Mouse (Mus musculus) kidney, adult 8-10 months (tissue): ENCODE measurements around the gene Per2.
"Not testable (repeated sequence)": the region's sequence is repeated elsewhere in the genome, so short reads cannot be mapped to it uniquely, and the experiment has no call there.

Experiments
- DNase-seq, 2 experiments: peaks; one replicate each; pipeline ENCODE4 v3.0.0; 2022

Per2 gene

DNA sequence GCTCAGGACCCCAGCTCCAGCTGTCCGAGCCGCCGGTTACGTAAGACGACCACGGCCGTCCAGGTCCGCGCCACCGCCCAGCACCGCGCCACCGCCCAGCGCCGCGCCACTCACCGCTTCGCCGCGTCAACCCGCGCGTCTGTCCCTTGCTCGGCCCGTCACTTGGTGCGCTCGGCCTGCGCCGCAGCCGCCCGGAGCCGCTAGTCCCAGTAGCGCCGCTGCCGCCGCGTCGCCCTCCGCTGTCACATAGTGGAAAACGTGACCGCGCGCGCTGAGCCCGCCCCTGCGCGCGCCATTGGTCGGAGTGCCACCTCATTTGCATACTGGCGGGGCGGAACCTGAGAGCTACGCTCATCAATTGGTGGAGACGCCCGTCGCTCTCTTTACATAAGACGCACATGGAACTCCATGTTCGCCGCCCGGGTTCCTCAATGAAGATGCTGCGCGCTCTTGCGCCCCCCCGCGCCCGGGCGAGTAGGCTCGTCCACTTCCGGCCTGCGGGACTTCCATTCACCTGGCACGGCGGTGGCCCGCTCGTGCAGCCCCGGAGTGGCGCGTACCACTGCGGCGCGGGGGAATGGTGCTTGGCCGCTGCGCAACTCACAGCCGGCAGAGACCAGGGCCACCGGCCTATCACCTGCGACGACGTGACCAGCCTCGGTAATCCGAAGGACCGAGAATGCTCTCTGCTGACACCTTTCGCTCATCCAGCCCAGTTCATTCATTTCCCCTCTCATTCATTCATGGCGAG, at the start of gene Per2:
TSS of gene Per2 (minus strand) at position 266 of the 751 bp plus-strand sequence.
- DNase-seq: peak; percentile 99 to 100

DNA sequence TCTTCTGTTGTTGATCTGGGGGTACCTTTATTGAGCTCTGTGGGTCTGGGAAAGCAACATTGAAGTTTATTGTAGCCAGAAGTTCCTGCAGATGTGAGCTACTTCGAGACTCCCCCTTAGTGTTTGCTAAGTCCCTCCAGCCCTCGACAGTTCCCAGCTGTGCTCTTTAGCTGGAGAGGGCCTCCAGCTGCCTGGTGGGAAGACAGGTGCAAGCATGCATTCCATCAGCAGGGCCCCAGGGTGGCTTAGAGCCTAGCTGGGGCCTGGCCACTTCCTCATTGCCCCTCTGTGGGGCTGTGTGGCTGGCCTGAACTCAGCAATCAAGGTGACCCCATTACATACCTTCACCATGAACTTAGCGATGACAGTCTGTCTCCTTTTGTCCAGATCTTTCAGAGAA, 45.5 kb upstream of the Per2 start:
- no peak for DNase-seq

DNA sequence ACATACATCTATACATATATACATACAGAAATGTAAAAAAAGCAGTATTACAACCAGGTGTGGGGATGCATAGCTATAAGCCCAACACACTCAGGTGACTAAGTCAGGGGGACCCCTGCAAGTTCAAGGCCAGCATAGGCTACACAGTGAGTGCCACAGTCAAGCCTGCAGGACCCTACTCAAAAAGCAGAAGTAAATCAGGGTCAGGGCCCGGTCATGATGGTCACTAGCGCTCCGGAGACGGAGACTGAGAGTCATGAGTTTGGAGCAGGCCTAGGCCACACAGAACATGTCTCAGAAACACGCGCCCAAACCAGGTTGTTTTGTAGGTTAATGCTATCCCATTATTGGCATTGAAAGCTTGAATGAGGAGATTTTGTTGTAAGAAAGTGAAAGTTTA, 39.5 kb upstream of the Per2 start:
- no peak for DNase-seq

DNA sequence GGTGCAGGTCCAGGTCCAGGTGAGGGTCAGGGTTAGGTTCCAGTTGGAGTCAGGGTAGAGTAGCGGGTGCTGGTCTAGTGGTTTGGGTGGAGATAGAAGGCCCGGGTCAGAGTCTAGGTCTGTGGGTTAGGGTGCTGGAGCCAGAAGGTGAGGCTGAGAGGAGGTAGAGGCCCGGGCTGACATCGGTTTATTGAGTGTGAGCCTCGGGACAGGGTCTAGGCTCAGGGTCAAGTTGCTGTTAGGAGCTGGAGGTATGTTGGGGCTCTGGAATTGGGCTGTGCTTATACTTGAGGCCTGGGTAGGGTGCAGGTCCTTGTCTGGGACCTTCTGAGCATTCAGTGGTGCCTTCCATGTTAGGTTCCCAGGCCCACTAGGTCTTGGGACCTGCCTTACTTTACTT, 36.2 kb upstream of the Per2 start:
- no peak for DNase-seq

DNA sequence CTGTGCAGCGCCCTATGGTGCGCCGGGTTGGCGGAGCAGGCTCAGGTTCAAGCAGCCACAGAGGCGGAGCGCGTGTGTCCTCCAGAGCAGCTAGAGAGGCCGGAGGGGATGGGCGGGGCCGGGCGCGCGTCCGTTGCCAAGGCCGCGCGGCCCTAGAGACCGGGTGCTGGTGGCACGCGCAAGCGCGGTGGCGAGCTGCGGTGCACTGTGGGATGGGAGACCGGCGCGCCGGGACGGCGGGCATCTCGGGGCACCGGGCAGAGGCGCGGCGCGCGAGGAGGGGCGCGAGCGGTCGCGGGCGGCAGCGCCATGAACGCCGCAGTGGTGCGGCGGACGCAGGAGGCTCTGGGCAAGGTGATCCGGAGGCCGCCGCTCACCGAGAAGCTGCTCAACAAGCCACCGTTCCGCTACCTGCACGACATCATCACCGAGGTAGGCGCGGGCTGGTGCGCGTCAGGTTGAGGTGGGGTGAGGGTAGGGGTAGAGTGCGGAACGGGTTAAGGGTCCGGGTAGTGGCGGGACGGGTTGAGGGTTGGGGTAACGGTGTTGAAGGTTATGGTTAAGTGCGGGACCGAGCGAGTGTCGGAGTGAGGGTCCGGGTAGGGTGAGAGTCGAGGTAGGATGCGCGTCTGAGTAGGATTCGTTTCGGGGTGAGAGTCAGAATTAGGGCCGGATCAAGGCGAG, 35.5 kb upstream of the Per2 start, which contains the start of gene Traf3ip1:
TSS of gene Traf3ip1 (plus strand) at position 191 of the 684 bp plus-strand sequence.
- peak; percentile 93 for DNase-seq

DNA sequence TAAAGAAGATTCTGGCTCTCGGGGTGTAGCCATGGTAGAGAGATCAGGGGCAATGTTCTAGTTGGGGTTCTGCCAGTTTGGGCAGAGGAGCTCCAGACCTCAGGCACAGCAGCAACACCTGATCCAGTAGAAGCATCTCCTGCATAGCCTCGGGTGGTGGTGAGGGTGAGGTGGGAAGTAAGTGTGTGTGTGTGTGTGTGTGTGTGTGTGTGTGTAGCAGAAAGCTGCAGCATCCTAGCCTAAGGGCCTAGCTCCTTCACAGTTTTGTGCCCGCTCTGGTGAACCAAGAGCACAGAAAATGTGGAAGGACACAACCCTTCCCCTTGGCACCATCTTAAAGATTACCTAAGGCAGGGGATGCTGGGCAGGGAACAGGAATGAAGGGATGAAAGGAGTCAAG, 34.8 kb upstream of the Per2 start:
- no peak for DNase-seq

DNA sequence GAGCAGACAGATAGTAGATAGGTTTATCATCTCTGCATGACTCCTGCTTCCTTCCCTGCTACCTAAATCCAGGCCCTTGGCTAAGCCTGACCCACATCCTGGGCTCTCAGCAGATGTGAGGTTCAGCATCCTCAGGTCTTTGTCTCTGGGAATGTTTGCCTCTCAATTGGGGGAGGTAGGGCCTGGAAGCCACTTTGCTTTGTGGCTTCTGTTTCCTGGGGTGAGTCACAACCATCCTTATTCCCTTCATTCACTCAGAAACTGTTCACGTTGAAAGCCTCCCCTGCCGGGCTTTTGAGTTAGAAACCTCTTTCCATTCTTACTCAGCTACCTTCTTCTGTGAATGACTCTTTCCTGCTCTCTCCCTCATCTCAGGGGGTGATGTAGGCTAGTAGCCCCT, 33.6 kb upstream of the Per2 start:
- DNase-seq: no peak

DNA sequence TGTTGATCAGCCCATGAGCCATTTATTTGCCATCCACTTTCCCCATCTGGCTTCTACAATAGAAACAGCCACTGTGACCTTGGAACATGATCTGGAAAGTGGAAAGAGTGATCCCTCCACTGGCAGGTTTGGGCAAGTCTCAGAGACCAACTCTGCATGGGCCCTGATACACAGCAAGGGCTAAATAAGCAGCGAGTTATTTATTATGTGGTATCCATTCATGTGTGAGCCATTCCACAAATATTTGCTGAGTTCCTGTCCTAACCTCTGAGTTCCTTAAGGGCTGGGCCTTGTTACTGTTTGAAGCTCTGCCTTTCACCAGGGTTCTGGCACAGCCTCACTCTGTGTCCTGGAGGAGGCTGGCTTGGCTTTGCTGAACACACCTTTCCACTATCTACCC, 31.2 kb upstream of the Per2 start:
- DNase-seq: peak; percentile 64 to 78

DNA sequence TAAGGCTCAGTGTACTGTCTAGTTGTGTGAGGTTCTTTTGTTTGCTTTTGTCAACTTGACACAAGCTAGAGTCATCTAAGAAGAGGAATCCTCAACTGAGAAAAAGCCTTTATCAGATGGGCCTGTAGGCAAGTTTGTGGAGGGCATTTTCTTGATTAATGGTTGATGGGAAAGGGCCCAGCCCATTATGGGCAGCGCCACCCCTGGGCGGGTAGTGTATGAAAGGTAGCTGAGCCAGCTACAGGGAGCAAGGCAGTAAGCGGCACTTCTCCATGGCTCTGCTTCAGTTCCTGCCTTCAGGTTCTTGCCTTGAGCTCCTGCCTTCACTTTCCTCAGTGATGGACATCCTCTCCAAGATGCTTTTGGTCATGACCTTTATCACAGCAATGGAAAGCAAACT, 27.0 kb upstream of the Per2 start:
- peak in 1 of 2 experiments; percentile 56 for DNase-seq

DNA sequence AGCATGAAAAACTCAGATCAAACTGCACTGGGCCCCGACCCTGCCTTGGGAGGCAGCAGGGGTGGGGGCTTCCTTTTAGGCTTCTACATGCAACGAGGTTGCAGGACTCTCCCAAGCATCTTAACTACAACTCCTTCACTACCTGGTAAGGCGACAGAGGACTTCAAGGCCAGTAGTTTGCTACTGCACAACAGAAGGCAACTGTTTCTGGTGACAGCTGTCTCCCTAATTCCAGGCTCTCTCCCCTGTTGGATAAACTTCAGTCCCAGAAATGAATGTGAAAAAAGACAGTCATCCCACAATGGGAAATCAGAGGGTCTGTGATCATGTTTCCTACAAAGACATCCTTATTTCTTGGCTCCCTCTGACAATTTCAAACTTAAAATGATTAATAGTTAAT, 26.3 kb upstream of the Per2 start:
- no peak for DNase-seq

DNA sequence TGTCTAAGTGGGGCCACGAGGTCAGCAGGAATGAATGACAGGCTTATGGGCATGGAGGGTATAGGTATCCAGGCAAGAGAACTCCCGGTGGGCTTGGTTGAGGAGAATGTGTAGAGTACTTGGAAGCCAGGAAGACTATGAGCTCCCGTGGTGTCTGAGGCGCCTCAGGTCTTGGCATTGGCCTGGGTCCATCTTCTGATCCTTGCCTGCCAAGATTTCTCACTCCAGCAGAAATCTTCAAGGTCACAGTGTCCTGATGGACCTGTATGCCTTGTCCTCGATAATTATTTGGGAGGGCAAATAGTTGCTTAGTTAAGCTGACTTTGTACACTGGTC, 24.9 kb upstream of the Per2 start:
- DNase-seq: peak; percentile 55 to 58

DNA sequence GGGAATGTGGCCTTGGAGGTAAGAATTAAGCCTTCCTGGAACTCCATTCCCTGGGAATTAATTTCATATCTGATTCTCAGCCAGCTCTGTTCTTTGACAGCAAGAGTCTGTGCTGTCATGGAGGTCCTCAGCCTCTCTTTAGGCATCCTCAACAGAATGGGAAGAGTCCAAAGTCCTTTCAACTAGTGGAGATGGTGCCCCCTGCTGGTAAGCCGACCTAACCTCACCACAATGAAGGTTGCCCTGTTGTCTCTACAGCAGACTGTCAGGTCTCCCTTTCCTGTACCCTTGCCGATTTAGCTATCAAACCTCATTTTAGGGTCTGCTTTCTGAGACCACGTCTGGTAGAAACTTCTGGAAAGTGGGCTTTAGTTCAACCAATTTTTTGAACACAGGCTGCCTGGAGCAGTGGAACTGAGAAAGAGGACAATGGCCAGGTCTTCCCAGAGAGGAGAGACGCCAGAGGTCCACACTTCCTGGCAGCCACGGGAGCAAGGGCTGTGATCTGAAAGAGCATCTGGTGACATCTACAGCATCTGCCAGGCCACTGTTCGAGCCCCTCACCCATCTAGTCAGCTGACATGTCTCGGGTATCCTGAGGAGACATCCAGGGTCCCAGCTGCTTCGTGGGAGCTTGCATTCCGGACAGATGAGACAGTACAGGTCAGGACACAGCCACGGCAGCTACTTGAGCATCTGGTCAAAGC, 24.3 kb upstream of the Per2 start:
- peak; percentile 69 to 87 for DNase-seq

DNA sequence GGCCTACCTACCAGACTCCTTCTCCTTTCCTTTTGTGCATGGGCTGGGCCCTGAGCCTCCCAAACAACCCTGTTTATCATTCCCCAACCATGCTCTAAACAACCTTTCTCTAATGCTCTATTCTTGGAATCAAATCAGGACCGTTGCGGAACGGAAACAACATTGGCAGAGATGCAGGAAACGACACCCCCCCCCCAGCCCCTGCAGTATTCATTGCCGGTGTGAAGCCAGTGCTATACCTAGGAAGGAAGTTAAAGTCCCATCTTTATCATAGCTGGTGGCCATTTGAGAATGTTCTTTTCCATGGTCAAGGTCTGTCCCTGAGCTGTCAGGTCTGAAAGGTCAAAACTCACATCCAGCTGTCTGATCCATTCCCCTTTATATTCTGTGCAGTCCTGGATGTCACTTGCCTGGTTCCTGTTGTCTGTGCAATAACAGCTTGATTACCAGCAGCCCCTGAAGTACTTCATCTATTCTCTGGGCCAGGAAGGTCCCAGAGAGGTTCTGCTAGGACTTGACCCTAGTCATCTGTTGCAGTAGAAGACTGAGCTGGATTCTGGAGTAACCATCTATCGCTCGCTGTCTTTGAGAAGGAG, 23.6 kb upstream of the Per2 start:
- no peak for DNase-seq

DNA sequence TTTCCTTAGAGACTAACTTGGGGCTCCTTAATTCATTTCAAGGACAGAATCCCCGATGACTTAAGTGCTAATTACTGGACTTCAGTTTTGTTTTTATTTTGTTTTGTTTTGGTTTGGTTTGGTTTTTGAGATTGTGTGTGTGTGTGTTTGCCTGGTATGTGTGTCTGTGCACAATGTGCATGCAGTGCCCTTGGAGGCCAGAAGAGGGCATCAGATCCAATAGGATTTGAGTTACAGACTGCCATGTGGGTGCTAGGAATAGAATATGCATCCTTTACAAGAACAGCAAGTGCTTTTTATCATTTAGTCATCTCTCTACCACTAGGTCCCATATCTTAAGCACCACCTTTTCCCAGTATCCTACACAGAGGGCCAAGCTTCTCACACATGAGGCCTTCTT, 19.8 kb upstream of the Per2 start:
- DNase-seq: no peak

DNA sequence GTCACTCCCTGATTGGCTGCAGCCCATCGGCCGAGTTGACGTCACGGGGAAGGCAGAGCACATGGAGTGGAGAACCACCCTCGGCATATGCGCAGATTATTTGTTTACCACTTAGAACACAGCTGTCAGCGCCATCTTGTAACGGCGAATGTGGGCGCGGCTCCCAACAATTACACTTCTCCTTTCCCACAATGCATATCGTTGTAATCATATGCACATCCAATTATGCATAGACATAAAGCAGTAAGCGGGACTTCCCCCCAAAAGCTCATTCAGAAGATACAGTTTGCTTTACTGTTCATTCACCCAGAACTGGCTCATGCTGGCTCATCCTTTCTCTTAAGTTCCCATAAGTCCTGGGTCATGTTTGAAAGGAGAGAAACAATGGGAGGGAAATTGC, 19.0 kb upstream of the Per2 start:
- not testable (repeated sequence) for DNase-seq

DNA sequence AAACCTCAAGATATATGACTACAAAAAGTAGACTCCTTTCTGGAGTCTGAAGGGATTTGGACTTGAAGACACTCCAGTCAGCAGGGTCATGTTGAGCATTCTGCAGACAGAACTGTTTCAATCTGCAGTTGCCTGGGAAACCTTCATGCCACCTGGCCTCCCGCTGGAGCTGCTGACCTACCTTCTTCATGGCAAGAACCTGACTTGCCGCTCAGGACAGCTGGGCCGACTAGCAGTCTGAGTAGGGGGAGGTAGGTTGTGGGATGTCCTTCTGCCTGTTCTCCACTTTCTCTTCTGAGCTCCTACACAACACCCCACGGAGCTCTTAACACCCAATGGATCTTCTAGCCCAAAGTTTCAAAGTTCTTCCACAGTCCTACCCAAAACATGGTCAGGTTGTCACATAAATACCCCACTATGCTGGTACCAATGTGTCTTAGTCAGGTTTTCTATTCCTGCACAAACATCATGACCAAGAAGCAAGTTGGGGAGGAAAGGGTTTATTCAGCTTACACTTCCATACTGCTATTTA, 10.8 kb upstream of the Per2 start:
- DNase-seq: no peak

DNA sequence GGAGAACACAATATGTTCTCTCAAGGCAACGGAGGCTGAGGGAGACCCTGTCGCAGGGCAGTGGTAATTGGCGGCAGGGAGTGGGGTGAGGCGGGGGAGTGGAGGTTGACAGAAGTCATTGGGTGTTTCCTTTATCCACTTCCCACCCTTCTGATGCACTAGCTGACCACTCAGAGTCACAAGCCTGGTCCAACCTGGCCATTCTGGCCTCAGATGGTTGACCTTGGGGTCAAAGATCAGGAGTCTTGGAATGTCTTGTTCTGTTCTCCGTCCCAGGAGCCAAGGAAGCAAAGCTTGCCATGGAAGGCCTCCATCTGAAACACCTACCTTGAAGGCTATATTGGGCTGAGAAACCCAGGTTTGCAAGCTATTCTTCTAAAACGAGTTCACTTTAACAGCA, 7.1 kb upstream of the Per2 start:
- DNase-seq: peak; percentile 63 to 75

DNA sequence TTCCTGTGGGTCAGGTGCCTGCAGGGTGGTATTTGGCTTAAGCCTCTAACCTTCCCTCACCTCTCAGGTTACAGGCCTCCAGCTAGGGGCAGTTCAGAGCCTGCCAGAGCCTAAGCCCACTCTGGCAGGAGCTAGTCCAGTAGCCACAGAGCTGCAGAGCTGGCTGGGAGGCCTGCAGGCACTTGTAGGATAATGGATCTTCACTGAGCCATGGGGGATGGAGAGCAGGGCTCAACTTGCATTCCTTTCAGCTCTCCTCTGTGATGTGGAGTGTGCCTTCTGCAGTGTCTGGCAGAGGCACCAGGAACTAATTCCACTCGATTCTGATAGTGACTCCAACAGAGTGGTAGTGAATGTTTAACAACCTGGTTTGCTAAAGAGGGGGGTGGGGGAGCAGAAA, 6.1 kb upstream of the Per2 start:
- peak; percentile 81 to 86 for DNase-seq

DNA sequence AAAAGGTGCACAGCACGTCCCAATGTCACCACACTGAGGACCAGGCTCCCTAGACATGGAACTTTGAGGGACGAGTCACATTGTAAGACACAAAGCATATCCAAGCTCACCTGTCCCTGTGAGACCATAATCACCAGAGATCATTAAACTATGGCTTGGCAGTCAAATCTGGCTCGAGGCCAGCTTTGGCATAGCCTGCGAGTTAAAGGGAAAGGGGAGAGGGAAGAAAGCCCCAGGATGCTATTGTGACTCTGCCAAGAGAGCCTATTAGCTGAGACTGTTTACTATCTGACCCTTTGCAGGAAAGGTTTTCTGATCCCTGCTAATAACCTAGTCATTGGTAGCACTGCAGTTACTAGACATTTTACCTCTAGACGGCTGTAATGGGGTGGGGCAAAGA, 5.3 kb upstream of the Per2 start:
- DNase-seq: peak; percentile 72 to 81

DNA sequence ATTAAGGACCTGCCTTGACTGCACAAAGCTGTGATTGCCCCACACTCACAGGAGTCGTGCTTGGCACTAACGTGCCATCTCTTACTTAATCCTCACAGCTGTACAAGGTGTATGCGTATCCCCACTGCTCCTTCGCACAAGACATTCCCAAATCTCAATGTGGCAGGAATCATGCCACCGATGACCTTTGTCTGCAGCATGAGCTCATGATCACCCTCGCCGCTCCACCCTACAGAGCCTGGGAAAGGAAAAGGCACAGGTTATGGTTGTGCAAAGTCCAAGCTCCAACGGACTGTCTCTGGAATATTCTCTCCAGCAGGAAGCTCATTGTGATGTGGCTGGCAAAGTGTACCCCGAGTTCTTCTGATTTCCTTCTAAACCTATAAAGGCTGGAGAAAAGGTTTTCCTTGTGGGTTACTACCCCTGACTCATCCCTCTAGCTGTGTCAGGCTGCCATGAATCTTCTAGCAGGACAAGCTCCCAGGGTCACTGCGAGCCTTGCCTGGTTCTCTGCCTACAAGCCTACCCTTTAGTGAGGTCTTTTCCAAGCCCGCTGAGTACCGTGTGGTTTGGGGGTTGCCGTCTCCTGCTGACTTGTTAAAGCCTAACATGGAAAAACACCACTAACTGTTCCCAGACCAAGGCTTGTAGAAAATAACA, 4.3 kb upstream of the Per2 start:
- peak; percentile 70 to 76 for DNase-seq

DNA sequence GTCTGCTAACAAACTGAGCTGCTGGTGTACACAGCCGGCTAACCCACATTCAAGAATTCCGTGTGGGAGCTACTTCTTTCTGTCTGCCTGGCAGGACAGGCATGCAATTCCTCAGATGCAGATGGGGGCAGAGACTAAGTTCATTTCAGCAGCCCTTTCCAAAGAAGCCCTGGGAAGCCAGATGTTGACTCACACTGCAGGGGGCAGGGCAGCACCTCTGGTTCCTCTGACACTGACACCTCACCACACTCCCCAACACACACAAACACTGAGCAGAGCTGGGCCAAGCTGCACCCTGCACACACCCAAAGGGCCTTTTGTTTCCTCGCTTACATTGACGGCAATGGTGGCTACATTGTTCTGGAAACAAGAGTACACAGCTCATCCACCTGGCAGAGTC, 1.4 kb upstream of the Per2 start:
- DNase-seq: peak in 1 of 2 experiments; percentile 12

DNA sequence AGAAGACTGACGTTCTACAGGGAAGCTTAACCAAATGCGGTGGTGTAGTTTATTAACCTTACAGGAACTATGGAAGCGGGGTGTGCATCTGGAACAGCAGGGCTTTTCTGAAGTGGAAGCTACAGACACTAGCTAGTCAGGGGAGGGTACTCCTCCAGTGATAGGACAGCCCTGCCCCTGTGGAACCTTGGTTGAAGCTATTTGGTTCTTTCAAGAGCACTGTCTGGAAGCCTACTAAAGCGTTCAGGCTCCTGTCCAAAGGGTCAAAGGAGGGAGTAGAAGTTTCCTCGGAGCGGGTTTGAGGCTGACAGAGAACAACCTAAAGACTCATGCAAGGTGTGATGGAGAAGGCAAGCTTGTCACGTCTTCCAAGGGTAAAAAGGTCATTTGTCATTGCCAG, 945 bp upstream of the Per2 start:
- peak in 1 of 2 experiments; percentile 15 for DNase-seq
